Mouse (Mus musculus): ENCODE measurements around the gene Chrna10.

GRCm38 (mm10) chr7:102081784-102082183 is 34.8 kb downstream of the Chrna10 start:
- TF ChIP-seq MAX (IDR thresholded peaks at IDR 0.05; ENCODE audit: low read depth) (no peak), POLR2A (IDR thresholded peaks at IDR 0.05; ENCODE audit: insufficient read length, low read depth) (no peak), MYOG (IDR thresholded peaks at IDR 0.05; ENCODE audit: control insufficient read depth in 1 of 3, insufficient read depth in 1 of 3, insufficient read length in 2 of 3, low read depth in 2 of 3) (no peak), TCF12 (IDR thresholded peaks at IDR 0.05; ENCODE audit: insufficient read depth, poor library complexity, severe bottlenecking) (no peak), E2F4 (IDR thresholded peaks at IDR 0.05; ENCODE audit: insufficient read depth) (no peak), MYOD1 (IDR thresholded peaks at IDR 0.05; ENCODE audit: control insufficient read depth in 1 of 3, insufficient read length in 2 of 3, low read depth in 2 of 3) (no peak), POLR2AphosphoS2 (IDR thresholded peaks at IDR 0.05; ENCODE audit: insufficient read length, low read depth) (no peak), CEBPB (IDR thresholded peaks at IDR 0.05; ENCODE audit: insufficient read depth, poor library complexity, severe bottlenecking) (no peak), USF1 (IDR thresholded peaks at IDR 0.05; ENCODE audit: low read depth) (no peak), TCF3 (IDR thresholded peaks at IDR 0.05; ENCODE audit: insufficient read length, low read depth) (no peak)
